ENCODE assay signal across 30 mouse cellular contexts in the genomic region with DNA sequence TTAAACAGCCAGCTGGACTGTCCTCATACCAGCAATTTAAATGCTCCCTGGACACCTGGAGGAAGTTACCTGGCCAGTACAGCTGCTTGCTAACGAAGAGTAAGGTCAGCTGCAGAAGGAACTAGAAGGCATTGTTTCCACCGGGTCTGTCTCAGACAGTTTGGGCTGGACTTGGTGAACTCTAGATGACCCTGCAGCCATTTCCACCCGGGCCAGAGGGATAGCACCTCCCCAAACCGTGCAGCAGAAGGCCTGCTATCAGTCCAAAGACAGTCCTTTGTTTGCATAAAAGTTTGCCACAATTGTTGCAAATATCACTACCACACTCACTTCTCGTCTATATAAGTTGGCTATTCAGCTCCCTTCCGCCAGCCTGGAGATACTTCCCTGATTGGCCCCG. TPM values are rescaled to one million over a fixed set of nuclear protein-coding genes. Genes with fewer than 3 reads are reported as not detected.
DNase-seq lines count a peak whose midpoint lies in the region; ATAC-seq and TF ChIP-seq lines count a peak whose summit lies in the region.
"Had no signal": no experiment of that assay in that cellular context is flagged by ENCODE, and none has a peak within 500 bp of the region (broad histone marks: within the 10 kb centered on the region; RNA-seq: fewer than 3 reads in every experiment).

No protein-coding gene starts in this region.

- whole genome bisulfite sequencing in heart, embryonic 15.5 days, result 31% methylated on average over 7 of the region's 7 CpGs
- 20% methylated on average over 7 of the region's 7 CpGs for WGBS in lung, embryonic 14.5 days
- WGBS in lung, postnatal 0 days, result 29% methylated on average over 7 of the region's 7 CpGs

- TF ChIP-seq EP300 in lung, postnatal 0 days (IDR thresholded peaks at IDR 0.05), result no peak

- ATAC-seq in heart, embryonic 15.5 days (replicated peaks; ENCODE audit: insufficient number of reproducible peaks, insufficient read depth, low FRiP score, low read depth), result peak; percentile 57
- peak; percentile 56; the same call in 1 of the 2 replicates for ATAC-seq in lung, embryonic 14.5 days (ENCODE audit: insufficient read depth)
- no peak for ATAC-seq in lung, postnatal 0 days
- ATAC-seq in granulocyte monocyte progenitor cell, adult 5-6 weeks (replicated peaks; ENCODE audit: poor library complexity, severe bottlenecking), result no peak
- ATAC-seq: forebrain, embryonic 15.5 days; hindbrain, postnatal 0 days; inflammation-experienced regulatory T-cells, adult 6 months; intestine, embryonic 16.5 days; Patski had no signal

- no peak overlapping the region for H3K4me2 ChIP-seq in heart, embryonic 15.5 days
- H3K4me2 ChIP-seq in lung, embryonic 14.5 days, result no peak overlapping the region
- H3K4me2 ChIP-seq in lung, postnatal 0 days (replicated peaks; ENCODE audit: low read depth, low read length), result no peak overlapping the region
- H3K4me2 ChIP-seq: embryonic facial prominence, embryonic 12.5 days; embryonic facial prominence, embryonic 15.5 days; forebrain, embryonic 12.5 days; forebrain, embryonic 15.5 days; hindbrain, embryonic 14.5 days had no signal

- H3K9me3 ChIP-seq in heart, embryonic 15.5 days (replicated peaks), result no peaks in the 10 kb centered on the region
- no peaks in the 10 kb centered on the region for H3K9me3 ChIP-seq in lung, embryonic 14.5 days (ENCODE audit: low read depth, low read length)
- no peaks in the 10 kb centered on the region for H3K9me3 ChIP-seq in lung, postnatal 0 days (ENCODE audit: low read length)
- H3K9me3 ChIP-seq: embryonic facial prominence, embryonic 12.5 days; embryonic facial prominence, embryonic 15.5 days; forebrain, embryonic 12.5 days; forebrain, embryonic 15.5 days; G1E had no signal

- DNase-seq in embryo, embryonic 10 days (ENCODE audit: low spot score), result peak; percentile 33
- no peak for DNase-seq in embryo, embryonic 9.5 days (ENCODE audit: extremely low spot score)
- DNase-seq in heart, adult 8-10 months (ENCODE audit: low spot score), result no peak
- DNase-seq in lung, embryonic 14.5 days, result peak; percentile 41
- no peak for DNase-seq in lung, postnatal 0 days (ENCODE audit: low spot score)
- DNase-seq in embryo, embryonic 11 days, result peak; percentile 18
- DNase-seq: adrenal gland, postnatal 10 days; adrenal gland, postnatal 36 days; cerebellum, adult 18-20 months; cerebellum, adult 9-10 months; cerebellum, postnatal 14 days; gastrocnemius, postnatal 25 days; heart, postnatal 10 days; heart, postnatal 4 days had no signal

- H3K36me3 ChIP-seq in heart, embryonic 15.5 days, result no peaks in the 10 kb centered on the region
- no peaks in the 10 kb centered on the region for H3K36me3 ChIP-seq in lung, embryonic 14.5 days (ENCODE audit: insufficient read depth)
- H3K36me3 ChIP-seq in lung, postnatal 0 days (ENCODE audit: insufficient read depth, low read length), result no peaks in the 10 kb centered on the region
- H3K36me3 ChIP-seq: embryonic facial prominence, embryonic 12.5 days; embryonic facial prominence, embryonic 15.5 days; forebrain, embryonic 12.5 days; forebrain, embryonic 15.5 days; G1E had no signal

- no peaks in the 10 kb centered on the region; the same call in 1 of the 2 replicates for H3K27me3 ChIP-seq in heart, embryonic 15.5 days
- no peaks in the 10 kb centered on the region for H3K27me3 ChIP-seq in lung, embryonic 14.5 days (ENCODE audit: insufficient read depth, low read length)
- no peaks in the 10 kb centered on the region for H3K27me3 ChIP-seq in lung, postnatal 0 days (replicated peaks; ENCODE audit: insufficient read depth, low read length)
- H3K27me3 ChIP-seq: forebrain, embryonic 15.5 days; Patski had no signal

- H3K27ac ChIP-seq in heart, embryonic 15.5 days, result no peak overlapping the region
- no peak overlapping the region for H3K27ac ChIP-seq in lung, embryonic 14.5 days (ENCODE audit: low read depth)
- H3K27ac ChIP-seq in lung, postnatal 0 days (ENCODE audit: low read length), result no peak overlapping the region
- H3K27ac ChIP-seq: embryonic facial prominence, embryonic 12.5 days; embryonic facial prominence, embryonic 15.5 days; forebrain, embryonic 12.5 days; forebrain, embryonic 15.5 days; hindbrain, embryonic 14.5 days; hindbrain, postnatal 0 days had no signal

- H3K4me1 ChIP-seq in heart, embryonic 15.5 days (replicated peaks), result peaks cover 17% of the 10 kb centered on the region
- no peaks in the 10 kb centered on the region for H3K4me1 ChIP-seq in lung, embryonic 14.5 days (ENCODE audit: insufficient read depth)
- no peaks in the 10 kb centered on the region for H3K4me1 ChIP-seq in lung, postnatal 0 days (ENCODE audit: insufficient read depth, low read depth, low read length)
- H3K4me1 ChIP-seq: embryonic facial prominence, embryonic 15.5 days; forebrain, embryonic 12.5 days; forebrain, embryonic 15.5 days had no signal

- no peak overlapping the region for H3K4me3 ChIP-seq in heart, embryonic 15.5 days
- no peak overlapping the region for H3K4me3 ChIP-seq in lung, embryonic 14.5 days (ENCODE audit: low read depth, low read length)
- no peak overlapping the region for H3K4me3 ChIP-seq in lung, postnatal 0 days (ENCODE audit: low read depth, low read length)
- H3K4me3 ChIP-seq: embryonic facial prominence, embryonic 12.5 days; embryonic facial prominence, embryonic 15.5 days; erythroblast, embryonic 14.5 days; forebrain, embryonic 12.5 days; forebrain, embryonic 15.5 days had no signal

- no peak overlapping the region for H3K9ac ChIP-seq in heart, embryonic 15.5 days
- H3K9ac ChIP-seq in lung, embryonic 14.5 days, result no peak overlapping the region
- no peak overlapping the region for H3K9ac ChIP-seq in lung, postnatal 0 days (replicated peaks; ENCODE audit: low read depth)
- H3K9ac ChIP-seq: embryonic facial prominence, embryonic 12.5 days; embryonic facial prominence, embryonic 15.5 days; forebrain, embryonic 12.5 days; forebrain, embryonic 15.5 days; hindbrain, embryonic 14.5 days had no signal

- no peak for TF ChIP-seq CTCF in lung, embryonic 14.5 days (IDR thresholded peaks at IDR 0.05; ENCODE audit: low read depth)
- TF ChIP-seq CTCF in lung, postnatal 0 days (IDR thresholded peaks at IDR 0.05), result no peak

RNA-seq across cellular contexts. Expression of gene Tmprss6, which starts 3.5 kb away (rescaled TPM):
- 0.21 and 0.60 TPM in 2 replicates for polyA plus RNA-seq in heart, embryonic 15.5 days (2015; fragmentation: Nextera tagmentation; extraction: Ambion mirVana)
- not detected for total RNA-seq in heart, adult 8-10 months (2022)
- 0.18 and 0.37 TPM in 2 replicates for polyA plus RNA-seq in lung, embryonic 14.5 days (2014; fragmentation: Nextera tagmentation; extraction: Ambion mirVana)
- polyA plus RNA-seq in lung, postnatal 0 days (2015; fragmentation: Nextera tagmentation; extraction: Ambion mirVana), result 0.20 and 0.23 TPM in 2 replicates
- total RNA-seq in granulocyte monocyte progenitor cell, adult 5-6 weeks (2014; fragmentation: Nextera tagmentation), result not detected in 2 replicates
- total RNA-seq in granulocyte monocyte progenitor cell, adult 5-6 weeks (2017), result not detected in 2 replicates
- total RNA-seq: gastrocnemius, postnatal 25 days; heart, postnatal 4 days had no signal
- polyA plus RNA-seq: G1E; heart, embryonic 14.5 days; inflammation-experienced regulatory T-cells, adult 6 months had no signal

RNA-seq across cellular contexts. Expression of gene Il2rb, which starts 23.2 kb away (rescaled TPM):
- polyA plus RNA-seq in heart, embryonic 15.5 days (2015; fragmentation: Nextera tagmentation; extraction: Ambion mirVana), result 0.30 and 1.9 TPM in 2 replicates
- total RNA-seq in heart, adult 8-10 months (2022), result under 1 TPM; 0.13 to 0.57 (median 0.34) TPM
- polyA plus RNA-seq in lung, embryonic 14.5 days (2014; fragmentation: Nextera tagmentation; extraction: Ambion mirVana), result 0.12 TPM in 1 of 2 replicates, not detected in the other
- polyA plus RNA-seq in lung, postnatal 0 days (2015; fragmentation: Nextera tagmentation; extraction: Ambion mirVana), result 0.63 and 0.67 TPM in 2 replicates
- not detected in 2 replicates for total RNA-seq in granulocyte monocyte progenitor cell, adult 5-6 weeks (2014; fragmentation: Nextera tagmentation)
- total RNA-seq in granulocyte monocyte progenitor cell, adult 5-6 weeks (2017), result not detected in 2 replicates
- total RNA-seq: gastrocnemius, adult 8-10 months; gastrocnemius, postnatal 25 days had no signal
- polyA plus RNA-seq: forebrain, embryonic 12.5 days; forebrain, embryonic 15.5 days; G1E; hindbrain, embryonic 11.5 days had no signal

RNA-seq across cellular contexts. Expression of gene Kctd17, which starts 43.5 kb away (rescaled TPM):
- polyA plus RNA-seq in heart, embryonic 15.5 days (2015; fragmentation: Nextera tagmentation; extraction: Ambion mirVana), result 19.1 and 28.5 TPM in 2 replicates
- 10 to 100 TPM; 17.9 to 26.9 (median 20.2) TPM for total RNA-seq in heart, adult 8-10 months (2022)
- polyA plus RNA-seq in lung, embryonic 14.5 days (2014; fragmentation: Nextera tagmentation; extraction: Ambion mirVana), result 51.8 and 53.9 TPM in 2 replicates
- 23.4 and 27.4 TPM in 2 replicates for polyA plus RNA-seq in lung, postnatal 0 days (2015; fragmentation: Nextera tagmentation; extraction: Ambion mirVana)
- 13.0 and 27.4 TPM in 2 replicates for total RNA-seq in granulocyte monocyte progenitor cell, adult 5-6 weeks (2014; fragmentation: Nextera tagmentation)
- total RNA-seq in granulocyte monocyte progenitor cell, adult 5-6 weeks (2017), result 8.3 and 15.4 TPM in 2 replicates

RNA-seq across cellular contexts. Expression of gene C1qtnf6, which starts 59.3 kb away (rescaled TPM):
- polyA plus RNA-seq in heart, embryonic 15.5 days (2015; fragmentation: Nextera tagmentation; extraction: Ambion mirVana), result 28.9 and 37.3 TPM in 2 replicates
- total RNA-seq in heart, adult 8-10 months (2022), result 10 to 100 TPM in 1 of 4 experiments, 1 to 10 TPM in 3; 8.2 to 12.6 (median 9.5) TPM
- polyA plus RNA-seq in lung, embryonic 14.5 days (2014; fragmentation: Nextera tagmentation; extraction: Ambion mirVana), result 39.8 and 40.7 TPM in 2 replicates
- 19.1 and 21.5 TPM in 2 replicates for polyA plus RNA-seq in lung, postnatal 0 days (2015; fragmentation: Nextera tagmentation; extraction: Ambion mirVana)
- total RNA-seq in granulocyte monocyte progenitor cell, adult 5-6 weeks (2014; fragmentation: Nextera tagmentation), result 8.1 and 9.1 TPM in 2 replicates
- 1.0 and 1.5 TPM in 2 replicates for total RNA-seq in granulocyte monocyte progenitor cell, adult 5-6 weeks (2017)
- polyA plus RNA-seq: erythroblast, embryonic 14.5 days; G1E had no signal

Comparison
In these comparisons a context has a peak if more than half of its experiments do, and no peak if none do; other contexts are left out.
1. DNase-seq: peak in embryo, embryonic 10 days (single experiment), lung, embryonic 14.5 days (single experiment) and embryo, embryonic 11 days (single experiment); none in embryo, embryonic 9.5 days (single experiment), heart, adult 8-10 months (single experiment) and lung, postnatal 0 days (single experiment).
2. ATAC-seq: peak in heart, embryonic 15.5 days (single experiment) and lung, embryonic 14.5 days (single experiment); none in lung, postnatal 0 days (single experiment) and granulocyte monocyte progenitor cell, adult 5-6 weeks (single experiment).